Mouse (Mus musculus) olfactory bulb, adult 2 months (tissue): Measurements from ENCODE around the gene Lhfpl3.

Experiments
- CTCF ChIP-seq: fragments of 200-500 bp; IDR thresholded peaks from 2 replicates; pipeline ENCODE4 v1.5.1; 2012; ENCODE audit warnings: low read depth, mild to moderate bottlenecking, low read length, moderate library complexity; ENCODE audit not compliant: insufficient read depth
- POLR2A ChIP-seq: fragments of 200-500 bp; IDR thresholded peaks from 2 replicates; pipeline ENCODE4 v1.6.1; 2012; ENCODE audit warnings: mild to moderate bottlenecking, low read depth, low read length, moderate library complexity; ENCODE audit not compliant: insufficient read depth

DNA sequence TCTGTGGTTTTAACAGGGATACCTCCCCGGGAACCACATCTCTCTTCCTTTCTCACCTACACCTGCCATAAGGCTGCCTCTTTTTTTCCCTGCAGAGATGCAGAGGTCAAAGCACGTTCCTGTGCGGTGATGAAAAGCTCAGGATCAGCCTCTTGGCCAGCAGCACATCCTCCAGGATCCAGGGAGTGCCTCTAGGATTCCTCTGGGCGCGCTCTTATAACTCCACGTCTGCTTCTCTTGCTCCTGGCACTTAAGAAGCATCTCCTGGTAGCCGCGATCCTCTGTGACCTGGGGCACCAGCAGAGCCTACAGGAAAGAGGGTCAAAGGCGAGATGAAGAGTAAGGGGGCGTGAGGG is 352 bp upstream of the Lhfpl3 start:
- TF ChIP-seq POLR2A (no peak), CTCF (no peak)
